Mouse (Mus musculus) heart, postnatal 14 days (tissue): Measurements from ENCODE around the gene Nsun2. TPM values are rescaled to one million over a fixed set of nuclear protein-coding genes. Genes with fewer than 3 reads are reported as not detected.
"Not testable (repeated sequence)": the region's sequence is repeated elsewhere in the genome, so short reads cannot be mapped to it uniquely, and the experiment has no call there.

Experiments
- DNase-seq, 2 experiments: peaks; one replicate each; pipeline ENCODE4 v3.0.0; 2021 to 2022
- intact Hi-C: fragments of 180-260 bp; cut with DNase I; formaldehyde crosslinking; loops from one replicate; pipeline ENCODE4 v1.15.1; 2025
- total RNA-seq, 2 experiments: library from RNA; stranded (reverse); gene quantifications; 2 replicates each; pipeline ENCODE4 v1.2.3; 2021

Nsun2 gene
- total RNA-seq, 2 experiments from 2014 or later = 35.8 to 42.0 TPM

DNA sequence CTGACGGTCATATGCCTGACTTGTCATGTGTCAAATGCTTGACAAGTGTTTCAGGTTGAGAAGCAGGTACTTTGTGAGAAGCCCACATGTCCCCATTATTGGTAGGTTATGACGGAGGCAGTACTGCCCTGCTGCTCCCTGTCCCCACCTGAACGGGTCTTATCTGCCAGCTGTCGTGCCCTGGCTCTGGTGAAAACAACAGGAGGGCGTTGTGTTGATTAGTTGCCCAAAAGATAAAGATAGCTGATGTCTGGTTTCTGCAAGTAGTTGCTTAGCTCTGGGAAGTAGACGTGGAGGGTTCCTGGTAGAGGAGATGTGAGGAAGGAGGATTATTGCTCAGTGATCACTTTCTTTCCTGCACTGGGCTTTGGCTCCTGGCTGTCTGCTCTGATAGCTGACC, 83.2 kb downstream of the Nsun2 start:
- intact Hi-C loops = no loop called here
- DNase-seq = no peak

DNA sequence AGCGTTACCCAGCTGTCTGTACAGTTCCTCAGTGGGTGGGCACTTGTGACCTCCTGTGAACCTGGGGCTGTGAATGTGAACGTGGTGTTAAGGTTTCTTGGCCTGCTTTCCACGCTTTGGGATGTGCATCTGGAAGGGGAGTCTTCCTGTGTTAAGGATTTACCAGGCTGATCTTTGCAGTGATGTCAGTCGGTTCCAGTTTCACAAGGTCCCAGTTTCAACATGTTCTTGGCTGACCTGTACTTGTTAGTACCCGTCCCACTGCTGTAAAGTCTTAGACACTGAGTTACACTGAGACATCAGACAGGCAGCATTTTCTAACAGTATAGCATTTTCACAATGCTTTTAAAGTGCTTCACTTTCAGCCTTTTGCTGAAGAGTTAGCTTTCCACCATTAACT, 90.3 kb downstream of the Nsun2 start:
- intact Hi-C loops = no loop called here

DNA sequence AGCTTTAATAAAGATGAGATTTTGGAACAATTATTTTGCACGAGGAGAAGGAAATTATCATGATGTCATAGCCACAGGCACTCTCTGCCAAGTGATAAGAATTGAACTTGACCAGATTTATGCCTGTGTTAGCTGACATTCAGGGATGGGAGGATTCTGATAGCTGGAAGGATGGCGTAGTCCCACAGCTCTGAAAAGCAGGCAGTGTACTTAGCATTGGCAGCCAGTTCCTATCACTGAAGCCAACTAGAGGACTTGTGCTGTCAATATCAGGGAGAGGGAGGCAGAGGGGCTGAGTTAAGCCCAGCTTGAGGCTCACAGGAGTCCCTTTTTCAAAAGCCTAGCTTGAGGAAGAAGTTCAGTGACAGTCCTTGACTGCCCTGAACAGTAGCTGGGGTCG, 91.0 kb downstream of the Nsun2 start:
- intact Hi-C loops = no loop called here

More for the DNA sequence above, 90.3 kb downstream of the Nsun2 start:
- DNase-seq = no peak

GRCm38 (mm10) chr13:69627941-69628340, 94.4 kb downstream of the Nsun2 start:
- no peak for DNase-seq
- intact Hi-C loops = no loop called here

More for the DNA sequence above, 91.0 kb downstream of the Nsun2 start:
- no peak for DNase-seq

DNA sequence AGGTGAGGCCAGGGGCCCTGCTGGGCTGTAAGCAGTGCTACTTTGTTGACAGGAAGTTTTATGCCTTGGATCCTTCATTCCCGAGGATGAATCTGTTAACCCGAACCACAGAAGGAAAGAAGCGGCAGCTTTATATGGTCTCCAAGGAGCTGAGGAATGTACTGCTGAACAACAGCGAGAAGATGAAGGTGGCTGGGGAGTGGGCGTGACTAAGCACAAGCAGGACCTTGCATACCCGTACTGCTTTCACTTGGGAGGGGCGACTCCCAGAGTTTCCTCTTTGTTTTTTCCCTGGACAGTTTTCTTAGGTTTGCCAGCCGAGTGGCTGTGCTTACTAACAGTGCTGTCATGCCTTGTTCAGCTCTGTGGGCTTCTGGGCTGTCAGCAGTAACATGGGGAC, 97.0 kb downstream of the Nsun2 start:
- intact Hi-C loops = no loop called here
- no peak for DNase-seq

DNA sequence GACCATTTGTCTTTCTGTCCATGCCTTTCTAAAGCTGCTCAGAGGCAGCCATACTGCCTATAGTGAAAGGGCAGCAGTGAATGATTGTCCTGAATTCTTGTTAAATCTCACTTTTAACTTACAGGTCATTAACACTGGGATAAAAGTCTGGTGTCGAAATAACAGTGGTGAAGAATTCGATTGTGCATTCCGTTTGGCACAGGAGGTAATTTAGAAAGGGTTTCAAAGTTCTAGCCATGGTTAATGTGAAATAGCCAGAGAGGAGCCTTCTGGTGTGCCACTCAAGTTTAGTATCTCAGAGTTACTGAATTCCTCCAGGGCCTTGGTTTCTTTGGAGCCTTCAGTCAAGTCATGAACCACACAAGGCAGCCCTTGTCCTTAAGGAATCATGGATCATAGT, 97.6 kb downstream of the Nsun2 start:
- intact Hi-C loops = no loop called here
- no peak for DNase-seq

DNA sequence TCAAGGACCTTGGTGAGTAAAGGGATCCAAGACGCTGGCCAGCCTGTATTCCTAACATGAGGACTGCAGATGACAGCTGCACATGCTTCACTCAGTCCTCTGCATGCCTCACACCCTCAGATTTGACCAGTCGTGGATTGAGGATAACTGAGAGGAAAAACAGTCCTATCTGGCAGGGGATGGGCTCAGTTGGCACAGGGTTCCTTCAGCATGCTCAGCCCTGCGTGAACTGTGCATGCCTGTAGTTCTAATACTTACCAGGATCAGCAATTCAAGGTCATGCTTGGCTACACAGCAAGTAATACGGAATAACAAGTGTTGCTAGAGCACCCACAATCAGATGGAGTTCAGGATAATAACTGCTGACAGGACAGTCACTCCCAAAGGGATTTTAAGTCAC, 98.1 kb downstream of the Nsun2 start:
- no peak for DNase-seq
- intact Hi-C loops = no loop called here

DNA sequence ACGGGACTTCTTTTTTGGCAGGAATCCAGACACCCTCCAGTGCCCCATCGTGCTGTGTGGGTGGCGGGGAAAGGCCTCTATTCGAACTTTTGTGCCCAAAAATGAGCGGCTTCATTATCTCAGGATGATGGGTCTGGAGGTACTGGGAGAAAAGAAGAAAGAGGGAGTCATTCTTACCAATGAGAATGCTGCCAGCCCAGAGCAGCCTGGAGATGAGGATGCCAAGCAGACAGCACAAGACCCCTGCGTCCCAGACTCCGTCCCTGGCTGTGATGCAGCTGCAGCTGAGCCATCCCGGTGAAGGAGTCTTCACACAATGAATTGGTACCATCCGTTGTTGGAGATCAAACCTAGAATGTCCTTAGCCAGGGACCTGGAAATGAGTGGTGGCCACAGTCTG, 100.0 kb downstream of the Nsun2 start:
- DNase-seq = no peak
- intact Hi-C loops = no loop called here

- DNase-seq = no peak
- intact Hi-C loops = no loop called here
Measured at GRCm38 (mm10) chr13:69633988-69634387, 100.4 kb downstream of the Nsun2 start.

- DNase-seq, intact Hi-C loops: not testable (repeated sequence)
Measured at GRCm38 (mm10) chr13:69635836-69636235, 102.3 kb downstream of the Nsun2 start.

- intact Hi-C loops = no loop called here
- DNase-seq = no peak
Measured at GRCm38 (mm10) chr13:69636375-69636774, 102.8 kb downstream of the Nsun2 start.

- no peak for DNase-seq
- intact Hi-C loops = no loop called here
Measured at GRCm38 (mm10) chr13:69636816-69637215, 103.3 kb downstream of the Nsun2 start.

- intact Hi-C loops = no loop called here
- no peak for DNase-seq
Measured at GRCm38 (mm10) chr13:69637657-69638056, 104.1 kb downstream of the Nsun2 start.

GRCm38 (mm10) chr13:69638108-69638626, 104.6 kb downstream of the Nsun2 start:
- DNase-seq = no peak
- intact Hi-C loops = no loop called here

DNA sequence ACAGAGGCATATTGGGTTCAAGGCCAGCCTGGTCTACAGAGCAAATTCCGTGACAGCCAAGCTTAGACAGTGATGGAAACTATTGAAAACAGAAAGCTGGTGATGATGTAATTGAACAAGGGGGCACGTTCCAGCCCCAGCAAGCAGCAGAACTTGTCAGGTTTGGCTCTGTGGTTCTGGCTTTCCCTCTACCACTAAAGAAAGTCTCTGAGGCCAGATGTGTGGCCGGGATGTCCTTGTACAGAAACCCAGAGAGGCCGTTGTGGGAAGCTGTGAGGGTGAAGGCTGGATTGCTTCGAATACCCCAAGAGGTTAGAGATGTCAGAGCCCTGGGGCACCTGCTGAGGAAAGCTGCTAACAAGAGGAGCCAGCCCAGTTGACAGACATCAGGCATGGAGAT, 105.7 kb downstream of the Nsun2 start:
- DNase-seq = no peak
- intact Hi-C loops = no loop called here

GRCm38 (mm10) chr13:69640126-69640525, 106.6 kb downstream of the Nsun2 start:
- no peak for DNase-seq
- intact Hi-C loops = no loop called here

DNA sequence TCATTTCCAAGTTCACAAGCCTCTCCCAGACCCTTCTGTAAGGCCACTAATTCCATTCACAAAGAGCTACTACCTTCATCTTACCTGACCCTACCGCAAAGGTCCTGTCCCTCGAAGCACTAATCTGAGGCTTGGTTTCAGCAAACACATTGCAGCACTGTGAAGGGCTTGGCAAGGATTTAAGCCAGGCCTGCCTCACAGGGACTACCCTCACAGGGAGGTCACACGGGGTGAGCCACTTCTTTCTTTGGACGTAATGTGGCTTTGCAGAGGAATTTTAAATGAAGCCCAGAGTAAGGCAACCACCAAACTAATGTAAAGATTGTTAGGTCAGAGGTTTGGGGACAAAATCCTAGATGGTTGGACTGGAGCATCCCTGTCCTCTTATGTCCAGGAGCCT, 107.0 kb downstream of the Nsun2 start:
- peak in 1 of 2 experiments; percentile 32 for DNase-seq

DNA sequence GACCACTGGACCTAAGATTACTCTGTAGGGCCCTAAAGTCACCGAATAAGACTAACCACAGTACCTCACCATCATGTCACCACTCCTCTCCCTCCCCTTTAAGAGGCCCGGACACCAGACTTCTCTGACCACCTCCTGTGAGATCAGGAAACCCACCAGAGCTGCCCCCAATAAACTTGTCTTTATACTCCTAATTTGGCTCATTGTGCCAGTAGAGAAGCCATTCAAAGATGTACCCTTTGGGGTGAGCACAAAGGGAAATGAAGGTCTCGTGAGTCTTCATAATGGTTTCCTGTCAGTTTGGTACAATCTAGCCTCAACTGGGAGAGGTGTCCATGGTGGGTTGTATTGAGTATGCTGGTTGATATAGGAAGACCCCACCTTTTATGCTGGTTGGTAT, 107.5 kb downstream of the Nsun2 start:
- intact Hi-C loops = no loop called here
- no peak for DNase-seq

More for the DNA sequence above, 107.0 kb downstream of the Nsun2 start:
- intact Hi-C loops = no loop called here

DNA sequence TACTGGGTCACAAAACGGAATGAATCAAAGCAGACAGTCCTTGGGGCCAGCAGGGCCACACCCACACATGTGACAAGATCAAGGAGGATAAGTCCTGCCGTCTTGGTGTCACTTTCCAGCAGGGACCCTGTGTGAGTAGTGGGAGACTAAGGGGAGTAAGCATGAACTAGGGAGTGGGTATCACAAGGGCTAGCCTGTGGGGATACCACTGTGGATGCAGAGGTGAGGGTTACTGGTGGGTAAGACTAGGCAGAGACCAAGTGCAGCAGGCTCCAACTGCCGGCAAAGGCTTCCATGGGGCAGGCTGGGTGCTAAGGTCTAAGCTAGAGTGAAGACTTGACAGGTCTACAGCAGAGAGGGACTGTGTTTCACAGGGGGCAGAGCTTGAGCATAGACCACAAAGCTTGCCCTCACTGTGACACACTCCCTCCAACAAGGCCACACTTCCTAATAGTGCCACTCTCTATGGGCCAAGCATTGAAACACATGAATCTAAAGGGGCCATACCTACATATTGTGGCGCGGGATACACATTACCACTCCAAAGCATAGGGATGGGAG, 109.2 kb downstream of the Nsun2 start:
- intact Hi-C loops = no loop called here
- DNase-seq = no peak

DNA sequence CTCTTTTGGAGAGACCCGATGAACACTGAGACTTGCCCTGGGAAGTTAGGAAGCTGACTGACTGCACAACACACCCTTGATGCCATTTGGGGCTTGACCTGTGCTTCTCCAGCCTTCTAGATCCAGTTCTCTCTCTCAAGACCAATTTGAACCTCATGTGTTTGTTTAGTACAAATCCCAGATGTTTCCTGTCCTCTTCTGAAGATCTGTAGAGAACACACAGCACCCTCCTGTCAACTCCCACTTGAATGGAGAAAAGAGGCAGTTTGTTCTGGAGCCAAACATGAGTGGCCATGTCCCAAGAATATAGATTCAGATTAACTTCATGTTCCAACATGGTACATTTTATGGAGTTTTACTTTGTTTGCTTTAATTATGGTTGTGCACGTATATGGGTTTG, 110.4 kb downstream of the Nsun2 start:
- no peak for DNase-seq
- intact Hi-C loops = no loop called here

DNA sequence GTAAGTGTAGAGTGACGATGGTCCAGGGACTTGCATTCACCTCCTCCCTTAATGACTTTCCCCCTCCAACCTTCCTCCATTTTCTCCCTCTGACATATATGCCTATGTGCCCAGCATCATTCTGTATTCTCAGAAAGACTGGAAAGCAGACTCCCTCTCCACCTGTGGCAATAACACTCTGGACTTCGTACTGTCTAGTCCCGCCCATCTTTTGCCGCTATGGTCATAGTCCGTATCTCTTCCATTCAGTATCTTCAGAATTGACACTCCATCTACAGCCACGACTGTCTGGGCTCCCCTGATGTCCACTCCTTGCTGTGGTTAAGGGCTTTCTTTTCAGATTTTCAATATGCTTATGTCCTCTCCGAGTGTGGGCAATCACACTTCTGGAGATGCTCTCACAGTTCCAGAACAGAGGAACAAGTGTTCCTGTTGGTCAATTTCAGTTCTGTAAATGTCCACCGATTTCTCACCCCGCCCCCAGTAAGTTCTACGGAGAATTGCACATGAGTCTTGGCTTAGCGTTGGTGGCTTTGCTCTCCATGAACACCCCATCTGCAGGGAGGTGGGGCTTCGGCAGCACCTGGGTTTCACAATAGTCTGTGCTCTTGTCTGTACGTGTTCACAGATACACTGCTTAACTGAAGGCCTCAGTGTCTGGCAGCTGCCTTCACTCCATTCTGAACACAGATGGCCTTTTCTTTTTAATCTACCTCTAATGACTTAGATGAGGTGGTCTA, 111.1 kb downstream of the Nsun2 start:
- intact Hi-C loops = no loop called here
- DNase-seq = no peak
